Mouse (Mus musculus): ENCODE data around the gene Kif26a.

- TF ChIP-seq POLR2A (IDR thresholded peaks at IDR 0.05; ENCODE audit: insufficient read length, low read depth) (no peak), MYOG (IDR thresholded peaks at IDR 0.05; ENCODE audit: control insufficient read depth in 1 of 3, insufficient read depth in 1 of 3, insufficient read length in 2 of 3, low read depth in 2 of 3) (no peak), MAX (IDR thresholded peaks at IDR 0.05; ENCODE audit: low read depth) (no peak), CEBPB (IDR thresholded peaks at IDR 0.05; ENCODE audit: insufficient read depth, poor library complexity, severe bottlenecking) (no peak), REST (IDR thresholded peaks at IDR 0.05; ENCODE audit: insufficient read depth, insufficient read length) (no peak), E2F4 (IDR thresholded peaks at IDR 0.05; ENCODE audit: insufficient read depth) (no peak), USF1 (IDR thresholded peaks at IDR 0.05; ENCODE audit: low read depth) (no peak), TCF12 (IDR thresholded peaks at IDR 0.05; ENCODE audit: insufficient read depth, poor library complexity, severe bottlenecking) (no peak), TCF3 (IDR thresholded peaks at IDR 0.05; ENCODE audit: insufficient read length, low read depth) (no peak), POLR2AphosphoS2 (IDR thresholded peaks at IDR 0.05; ENCODE audit: insufficient read length, low read depth) (no peak), MYOD1 (IDR thresholded peaks at IDR 0.05; ENCODE audit: control insufficient read depth in 1 of 3, insufficient read length in 2 of 3, low read depth in 2 of 3) (no peak)
Measured at GRCm38 (mm10) chr12:112153597-112153996, 7.6 kb downstream of the Kif26a start.

All from myocyte (in vitro differentiated cells).